Mouse (Mus musculus) cerebellum, adult 9-11 months (tissue): ENCODE measurements around the gene Snx8.

Source experiments
- DNase-seq: peaks from one replicate; pipeline ENCODE4 v3.0.0; 2022

Gene Snx8

DNA sequence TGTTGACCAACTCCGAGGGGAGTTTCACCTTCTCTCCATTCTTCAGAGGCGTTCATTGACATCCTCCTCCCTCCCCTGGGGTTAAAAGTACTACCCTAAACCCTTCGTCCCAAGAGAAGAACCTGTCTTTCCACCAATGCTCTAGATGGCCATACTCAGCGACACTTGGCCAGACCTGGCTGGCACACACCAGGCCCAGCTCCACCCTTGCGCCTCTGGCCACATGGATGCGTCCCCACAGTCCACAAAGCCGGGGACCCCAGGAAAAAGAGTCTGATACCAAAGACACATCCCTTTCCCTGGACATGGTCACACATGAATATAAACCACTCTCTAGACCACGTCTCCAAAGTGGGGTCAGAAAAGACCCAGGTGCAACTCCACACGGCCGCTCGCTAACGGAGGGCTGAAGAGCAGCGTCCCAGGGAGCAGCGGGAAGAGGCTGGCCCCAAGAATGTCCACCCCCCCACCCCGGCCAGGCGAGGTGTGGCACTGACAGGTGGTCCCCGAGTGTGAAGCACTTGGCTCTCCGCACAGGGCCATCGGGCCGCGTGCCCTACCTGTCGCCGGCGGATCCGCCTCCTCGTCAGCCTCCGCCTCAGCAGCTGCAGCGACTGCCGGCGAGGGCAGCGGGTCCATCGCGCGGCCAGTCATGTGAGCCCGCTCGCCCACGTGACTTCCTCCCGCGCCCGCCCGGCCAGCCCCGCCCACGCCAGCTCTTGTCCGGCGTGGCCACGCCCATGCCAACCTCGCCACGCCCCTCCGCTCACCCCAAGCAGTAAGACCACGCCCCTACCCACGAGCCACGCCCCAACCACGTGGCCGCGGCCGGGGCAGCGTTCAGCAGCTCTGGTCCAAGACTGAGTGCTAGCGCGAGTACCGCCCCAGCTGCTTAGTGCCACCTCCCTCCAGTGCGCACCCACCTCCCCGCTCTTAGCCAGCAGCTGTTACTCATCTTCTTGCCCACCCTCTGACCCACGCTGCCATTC lies at the start of gene Snx8:
Gene Snx8, minus strand, starts transcription at position 675 of the 989 bp plus-strand sequence.
- peak; percentile 91 for DNase-seq

GRCm38 (mm10) chr5:140425016-140425783 lies 36.1 kb upstream of the Snx8 start:
- DNase-seq, result no peak

GRCm38 (mm10) chr5:140420616-140421015 lies 31.6 kb upstream of the Snx8 start:
- no peak for DNase-seq

DNA sequence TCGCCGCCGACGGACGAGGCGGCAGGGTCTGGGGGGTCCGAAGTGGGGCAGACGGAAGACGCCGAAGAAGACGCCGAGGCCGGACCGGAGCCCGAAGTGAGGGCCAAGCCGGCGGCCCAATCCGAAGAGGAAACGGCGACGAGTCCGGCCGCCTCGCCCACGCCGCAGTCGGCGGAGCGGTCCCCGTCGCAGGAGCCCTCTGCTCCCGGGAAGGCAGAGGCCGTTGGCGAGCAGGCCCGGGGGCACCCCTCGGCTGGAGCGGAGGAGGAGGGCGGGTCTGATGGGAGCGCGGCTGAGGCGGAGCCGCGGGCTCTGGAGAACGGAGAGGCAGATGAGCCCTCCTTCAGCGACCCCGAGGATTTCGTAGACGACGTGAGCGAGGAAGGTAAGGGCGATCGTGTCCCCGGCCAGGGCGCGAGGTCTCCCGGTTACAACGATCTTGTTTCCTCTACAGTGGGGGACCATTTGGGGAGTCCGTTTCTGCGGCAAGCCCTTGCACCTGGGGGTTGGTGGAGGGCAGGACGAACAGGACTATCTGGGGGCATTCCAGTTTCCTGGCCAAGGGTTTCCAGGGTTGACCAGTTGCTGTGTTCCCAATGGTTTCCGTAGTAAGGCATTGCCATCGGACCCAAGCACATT lies 30.5 kb upstream of the Snx8 start:
- peak; percentile 29 for DNase-seq

DNA sequence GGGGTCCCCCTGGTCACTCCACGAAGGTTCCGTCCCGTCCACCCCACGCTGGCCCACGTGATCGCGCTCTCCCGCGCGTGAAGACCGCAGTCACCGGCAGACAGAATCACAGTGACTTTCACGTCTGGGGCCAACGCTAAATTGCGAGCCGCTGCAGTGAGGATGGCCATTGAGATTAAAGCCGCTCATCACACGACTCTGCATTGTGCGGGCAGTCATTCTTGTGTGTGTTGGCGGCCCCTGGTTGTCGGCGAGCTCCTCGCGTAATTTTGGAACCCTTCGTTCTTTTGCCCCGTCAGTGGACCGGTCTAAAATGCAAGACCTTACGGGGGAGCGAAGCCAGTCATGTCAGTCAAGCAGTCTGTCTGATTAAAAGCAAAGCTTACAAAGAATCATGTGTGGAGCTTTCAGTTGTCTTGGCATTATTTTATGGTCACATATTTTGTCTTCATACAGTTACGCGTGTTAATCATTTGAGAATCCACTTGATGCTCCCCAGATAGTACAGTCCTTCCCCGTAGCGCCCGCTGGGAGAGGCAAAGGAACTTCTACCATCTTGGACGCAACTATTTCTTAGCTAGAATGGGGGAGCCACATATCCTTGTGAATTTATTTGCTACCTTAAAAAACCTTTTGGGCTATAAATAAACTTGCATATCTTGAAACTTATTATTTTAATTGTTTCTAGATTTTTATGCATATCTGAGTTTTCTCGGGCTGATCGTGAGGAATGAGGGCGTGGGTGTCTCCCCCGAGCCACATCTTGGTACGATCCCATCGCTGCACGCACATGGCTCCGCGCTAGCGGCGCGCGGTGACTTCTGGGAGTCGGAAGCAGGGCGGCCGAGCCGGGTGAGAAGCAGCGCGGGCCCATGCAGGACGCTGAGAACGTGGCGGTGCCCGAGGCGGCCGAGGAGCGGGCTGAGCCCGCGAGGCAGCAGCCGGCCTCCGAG lies 29.7 kb upstream of the Snx8 start, which contains the start of gene Eif3b:
Gene Eif3b, plus strand, starts transcription at position 840 of the 953 bp plus-strand sequence.
- peak; percentile 91 for DNase-seq

DNA sequence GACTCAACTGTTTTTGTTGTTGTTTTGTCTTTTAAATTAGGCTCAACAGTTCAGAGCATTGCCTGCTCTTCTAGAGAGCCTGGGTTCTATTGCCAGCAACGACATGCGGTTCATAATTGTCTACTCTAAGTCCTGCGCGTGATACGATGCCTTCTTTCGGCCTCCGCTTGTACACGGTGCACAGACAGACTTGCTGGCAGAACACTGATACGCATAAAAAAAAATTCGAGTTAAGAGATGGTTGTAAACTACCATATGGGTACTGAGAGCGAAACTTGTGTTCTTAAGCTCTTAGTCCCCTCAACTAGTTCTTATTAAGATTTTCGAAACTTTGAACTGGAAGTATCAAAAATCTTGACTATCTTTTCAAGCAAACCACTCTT lies 29.0 kb upstream of the Snx8 start:
- DNase-seq, result no peak

DNA sequence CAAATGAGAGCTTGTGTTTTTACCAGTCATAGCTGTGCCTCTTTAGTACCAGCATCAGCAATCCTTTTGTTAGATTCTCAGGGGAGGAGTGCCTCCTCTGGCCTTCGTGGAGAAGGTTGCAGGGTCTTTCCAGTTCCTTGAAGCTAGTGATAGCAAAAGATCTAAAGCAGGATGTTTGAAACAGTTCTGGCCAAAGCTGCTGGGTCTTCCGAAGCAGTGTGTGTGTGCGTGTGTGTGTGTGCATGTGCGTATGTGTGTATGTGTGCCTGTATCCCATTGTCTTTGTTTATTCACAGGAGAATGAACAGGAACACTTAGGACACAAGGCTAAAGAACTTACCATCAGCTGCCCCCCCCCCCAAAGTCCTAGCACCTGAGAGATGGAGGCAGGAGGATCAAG lies 25.6 kb upstream of the Snx8 start:
- no peak for DNase-seq

DNA sequence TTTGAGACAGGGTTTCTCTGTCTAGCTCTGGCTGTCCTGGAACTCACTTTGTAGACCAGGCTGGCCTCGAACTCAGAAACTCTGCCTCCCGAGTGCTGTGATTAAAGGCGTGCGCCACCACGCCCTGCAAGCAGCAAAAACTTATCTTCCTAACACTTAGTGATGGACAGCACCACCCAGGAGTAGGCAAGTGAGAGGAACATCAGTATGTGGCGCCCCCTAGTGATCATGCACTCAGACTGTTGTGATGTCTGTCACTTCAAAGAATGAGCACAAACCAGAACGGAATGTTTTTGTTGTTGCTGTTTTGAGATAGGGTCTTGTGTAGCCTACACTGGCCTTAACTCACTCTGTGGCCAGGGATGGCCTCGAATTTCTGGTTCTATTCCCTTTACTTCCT lies 22.3 kb upstream of the Snx8 start:
- DNase-seq, result no peak

GRCm38 (mm10) chr5:140408801-140409200 lies 19.7 kb upstream of the Snx8 start:
- no peak for DNase-seq

DNA sequence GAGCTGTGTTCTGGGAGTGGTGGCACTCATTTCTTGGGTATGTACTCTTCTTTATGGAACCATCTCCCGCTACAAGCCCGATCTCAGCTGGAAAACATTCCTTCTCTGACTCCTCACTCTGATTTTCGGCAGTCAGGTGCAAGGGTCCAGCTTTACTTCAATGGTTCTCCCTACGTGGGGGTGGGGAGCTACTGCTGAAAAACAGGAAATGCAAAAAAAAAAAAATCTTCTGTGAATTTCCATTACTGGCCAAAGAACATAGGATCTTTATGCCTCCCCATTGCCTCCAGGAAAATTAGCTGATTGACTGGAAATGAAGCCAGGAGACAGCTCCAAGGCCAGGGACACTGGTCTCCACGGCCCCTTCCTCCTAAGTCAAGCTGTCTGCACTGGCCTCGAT lies 17.6 kb upstream of the Snx8 start:
- no peak for DNase-seq

DNA sequence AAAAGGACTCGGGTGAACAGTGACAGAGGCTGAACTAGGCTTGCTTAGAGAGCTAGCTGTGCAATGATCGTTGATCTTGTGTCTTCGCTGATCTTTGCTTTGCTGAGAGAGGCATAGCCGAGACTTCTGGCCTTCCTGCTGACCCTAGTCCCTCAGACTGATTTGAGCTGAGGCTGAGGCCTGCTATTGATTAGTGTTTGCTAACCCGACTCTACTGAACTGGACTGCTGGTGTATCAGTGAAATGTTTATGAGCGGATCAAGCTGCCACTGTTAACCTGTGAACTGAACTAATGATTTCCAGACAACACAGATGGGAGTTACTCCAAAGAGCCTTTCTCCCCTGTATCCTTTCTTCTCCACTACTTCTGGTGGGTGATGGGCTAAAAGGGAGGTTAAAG lies 16.1 kb upstream of the Snx8 start:
- DNase-seq, result no peak

- DNase-seq, result no peak
These were observed 13.7 kb upstream of the Snx8 start for GRCm38 (mm10) chr5:140402640-140403270.

DNA sequence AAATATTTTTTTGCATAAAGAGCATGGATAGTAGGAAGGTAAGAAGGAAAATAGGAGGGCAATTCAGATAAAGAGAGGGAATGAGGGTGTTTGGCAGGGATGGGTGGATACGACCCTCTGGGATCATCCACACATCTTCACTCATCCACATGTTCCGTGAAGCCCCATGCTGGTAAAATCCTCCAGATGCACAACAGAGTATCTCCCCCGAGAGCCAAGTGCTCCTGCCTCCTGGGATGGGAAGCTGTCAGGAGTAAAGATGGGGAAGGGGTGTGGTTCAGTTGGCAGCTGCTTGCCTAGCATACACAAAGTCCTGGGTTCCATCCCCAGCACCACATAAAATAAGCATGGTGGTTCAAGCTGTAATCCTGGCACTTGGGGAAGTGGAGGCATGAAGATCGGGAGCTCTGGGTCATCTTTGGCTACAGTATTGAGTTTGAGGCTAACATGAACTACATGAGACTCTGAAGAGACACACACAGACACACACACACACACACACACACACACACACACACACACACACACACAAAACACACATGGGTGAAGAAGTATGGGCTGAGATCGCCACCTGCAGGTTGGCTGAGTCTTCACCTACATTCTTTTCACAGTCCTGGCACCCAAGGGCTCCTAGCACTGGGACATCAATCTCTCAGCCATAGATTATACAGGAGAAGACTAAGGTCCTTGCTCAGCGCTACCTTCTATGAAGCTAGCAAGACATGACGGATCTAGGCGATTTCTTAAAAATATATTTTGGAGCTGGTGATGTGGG lies 7.3 kb upstream of the Snx8 start:
- no peak for DNase-seq

DNA sequence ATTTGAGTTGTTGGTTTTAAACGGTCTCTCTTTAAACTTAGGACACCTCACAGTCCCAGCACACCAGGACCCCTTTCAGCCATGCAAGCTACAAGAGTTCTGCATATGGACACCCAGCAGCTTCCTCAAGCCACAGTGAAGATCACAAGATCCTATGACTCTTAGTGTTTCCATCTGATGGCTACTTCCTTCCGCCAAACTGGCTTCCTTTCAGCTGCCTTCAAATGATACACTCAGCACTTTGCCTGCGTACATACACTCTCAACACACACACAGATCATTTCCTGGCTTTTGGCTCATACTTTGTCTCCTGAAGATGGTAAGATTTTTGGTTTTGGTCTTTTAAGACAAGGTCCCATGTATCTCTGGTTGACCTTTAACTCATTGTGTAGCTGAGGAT lies 3.6 kb upstream of the Snx8 start:
- DNase-seq, result no peak

DNA sequence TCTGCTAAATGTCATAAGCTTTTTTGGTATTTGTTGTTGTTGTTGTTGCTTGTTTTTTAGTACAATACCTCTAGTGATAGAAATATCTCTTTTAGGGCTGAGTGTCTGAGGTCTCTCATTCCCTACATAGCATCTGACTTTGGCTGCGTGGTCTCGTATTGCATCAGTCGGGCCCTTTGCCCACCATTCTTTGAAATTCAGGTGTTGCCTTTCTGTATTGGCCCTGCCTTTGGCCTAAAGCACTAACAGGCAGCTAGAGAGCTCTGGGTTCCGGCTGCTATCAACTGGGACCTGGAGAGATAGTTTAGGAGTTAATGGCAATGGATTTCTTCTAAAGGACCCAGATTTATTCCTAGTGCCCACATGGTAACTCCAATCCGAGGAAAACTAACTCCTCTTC lies 2.9 kb upstream of the Snx8 start:
- no peak for DNase-seq

DNA sequence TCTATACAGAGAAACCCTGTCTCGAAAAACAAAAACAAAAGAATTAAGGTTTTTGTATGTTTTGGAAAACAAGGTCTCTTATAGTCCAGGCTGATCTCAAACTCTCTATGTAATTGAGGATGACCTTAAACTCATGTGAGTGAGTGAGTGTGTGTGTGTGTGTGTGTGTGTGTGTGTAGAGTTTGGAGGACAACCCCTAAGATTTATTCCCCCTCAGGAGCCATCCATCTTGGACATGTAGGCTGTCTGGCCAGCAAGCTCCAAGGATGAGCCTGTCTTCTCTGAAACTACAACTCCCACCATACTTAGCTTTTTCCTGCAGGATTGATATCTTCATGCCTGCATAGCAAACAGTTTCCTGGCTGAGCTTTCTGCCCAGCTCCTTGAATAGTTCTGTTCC lies 2.4 kb upstream of the Snx8 start:
- no peak for DNase-seq

GRCm38 (mm10) chr5:140389647-140390046 lies 585 bp upstream of the Snx8 start:
- DNase-seq, result no peak

DNA sequence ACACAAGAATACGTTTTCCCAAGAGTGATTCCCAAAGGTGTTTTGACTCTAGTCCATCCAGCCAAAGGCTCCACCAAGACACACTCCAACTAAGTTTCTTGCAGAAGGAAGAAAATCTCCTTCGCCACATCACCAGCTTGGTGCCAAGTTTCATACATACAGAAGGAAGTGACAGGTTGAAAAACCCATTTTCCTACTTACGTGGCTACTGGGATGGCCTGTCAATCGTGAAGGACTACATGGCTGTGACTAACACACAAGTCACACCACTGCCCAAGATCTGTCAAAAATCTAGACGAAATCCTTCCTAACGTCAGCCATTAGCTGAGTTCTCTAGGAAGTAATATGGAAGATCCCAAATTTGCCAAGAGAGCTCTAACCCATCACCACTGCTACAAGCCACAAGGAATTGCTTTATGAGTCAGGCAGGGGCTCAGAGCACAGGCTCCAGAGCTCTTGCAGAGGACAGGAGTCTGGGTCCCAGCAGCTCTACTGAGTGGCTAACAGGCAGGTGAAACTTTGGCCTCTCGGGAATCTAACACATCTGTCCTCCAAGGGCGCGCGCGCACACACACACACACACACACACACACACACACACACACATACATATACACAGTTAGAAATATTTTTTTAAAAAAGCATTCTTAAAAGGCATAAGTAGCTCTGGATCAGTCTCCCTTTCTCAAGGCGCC lies 1.1 kb downstream of the Snx8 start:
- DNase-seq, result no peak

DNA sequence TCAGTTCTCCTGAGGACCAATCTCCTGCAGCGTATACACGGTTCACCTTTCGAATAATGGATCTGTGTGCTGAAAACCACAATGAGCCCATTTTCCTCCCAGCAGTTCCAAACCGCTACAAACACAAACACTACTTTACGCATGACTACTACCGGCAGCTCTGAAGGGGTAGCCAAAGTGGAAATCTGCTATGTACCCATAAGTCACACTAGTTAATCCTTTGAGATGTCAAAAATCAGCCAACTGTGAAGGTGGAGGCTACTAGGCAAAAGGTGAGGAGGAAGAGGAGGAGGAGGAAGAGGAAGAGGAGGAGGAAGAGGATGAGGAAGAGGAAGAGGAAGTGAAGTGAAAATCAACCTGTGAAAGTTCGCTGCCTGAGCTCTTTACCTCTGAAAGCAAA lies 1.8 kb downstream of the Snx8 start:
- no peak for DNase-seq

DNA sequence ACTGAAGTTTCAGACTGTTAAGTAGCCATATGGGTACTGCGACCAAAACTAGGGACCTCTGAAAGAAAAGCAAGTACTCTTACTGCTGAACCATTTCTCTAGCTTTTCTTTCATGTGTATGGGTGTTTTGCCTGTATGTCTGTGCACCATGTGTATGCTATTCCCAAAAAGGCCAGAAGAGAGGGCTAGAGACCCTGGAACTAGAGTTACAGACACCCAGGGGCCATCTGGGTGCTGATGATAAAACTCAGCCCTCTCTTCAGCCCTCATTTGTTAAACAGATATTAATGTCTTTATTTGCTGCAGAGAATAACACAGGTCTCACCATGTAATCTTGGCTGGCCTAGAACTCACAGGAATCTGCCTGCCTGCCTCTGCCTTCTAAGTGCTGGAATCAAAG lies 4.6 kb downstream of the Snx8 start:
- no peak for DNase-seq
